Mouse (Mus musculus): ENCODE measurements at regions not wholly inside any gene's neighbourhood (a gene's known extent, or its start where the extent isn't known, plus 50 kb on each side); places are given as distances from the start of the nearest gene placed in this dataset.

- TF ChIP-seq CTCF (IDR thresholded peaks at IDR 0.05; ENCODE audit: low read depth): no peak
- no peak for TF ChIP-seq EP300 (IDR thresholded peaks at IDR 0.05; ENCODE audit: low read depth)
Observed at GRCm38 (mm10) chr13:42494371-42494770, 186.1 kb upstream of the Phactr1 start.

Measured in liver, embryonic 14.5 days (tissue).